Mouse (Mus musculus) heart, embryonic 11.5 days (tissue): ENCODE data around the gene Plcl2. TPM values are rescaled to one million over a fixed set of nuclear protein-coding genes. Genes with fewer than 3 reads are reported as not detected.

Source experiments
- ATAC-seq: fragments of 200-750 bp; cut with Nextera tagmentation; replicated peaks from 2 replicates; pipeline ENCODE4 v1.8.0; 2017; ENCODE audit warnings: moderate library complexity; ENCODE audit not compliant: insufficient number of reproducible peaks, low FRiP score, low TSS enrichment
- H3K27ac ChIP-seq: fragments of 300-500 bp; sonication (generic); 2 replicates; pipeline ENCODE4 v1.5.1; 2014; ENCODE audit warnings: mild to moderate bottlenecking, low read depth, low read length
- H3K27me3 ChIP-seq: fragments of 300-500 bp; sonication (generic); 2 replicates; pipeline ENCODE4 v1.6.1; 2014; ENCODE audit warnings: mild to moderate bottlenecking, low read length, mixed read lengths; ENCODE audit not compliant: control insufficient read depth, insufficient read depth
- H3K36me3 ChIP-seq: fragments of 300-500 bp; sonication (generic); 2 replicates; pipeline ENCODE4 v1.6.1; 2014; ENCODE audit warnings: mild to moderate bottlenecking, low read length, moderate library complexity, mixed read lengths; ENCODE audit not compliant: control insufficient read depth, insufficient read depth
- H3K4me1 ChIP-seq: fragments of 300-500 bp; sonication (generic); 2 replicates; pipeline ENCODE4 v1.6.1; 2014; ENCODE audit warnings: low read length; ENCODE audit not compliant: control insufficient read depth, insufficient read depth
- H3K4me2 ChIP-seq: fragments of 300-500 bp; sonication (generic); 2 replicates; pipeline ENCODE4 v1.6.1; 2014; ENCODE audit warnings: mild to moderate bottlenecking, moderate library complexity
- H3K4me3 ChIP-seq: fragments of 300-500 bp; sonication (generic); 2 replicates; pipeline ENCODE4 v1.5.1; 2014; ENCODE audit warnings: low read depth, low read length
- H3K9ac ChIP-seq: fragments of 300-500 bp; sonication (generic); 2 replicates; pipeline ENCODE4 v1.6.1; 2014; ENCODE audit warnings: mild to moderate bottlenecking, low read depth, low read length, moderate library complexity
- H3K9me3 ChIP-seq: fragments of 300-500 bp; sonication (generic); replicated peaks from 2 replicates; pipeline ENCODE4 v1.6.1; 2016; ENCODE audit warnings: low read length; ENCODE audit not compliant: control insufficient read depth
- WGBS: fragments of 180-500 bp; shearing (Covaris S2); extraction: QIAGEN DNeasy Blood & Tissue Kit; methylation state at CpG from one replicate; pipeline ENCODE4 v1.1.7; 2014; ENCODE audit not compliant: insufficient replicate concordance; 5-methylcytosine and 5-hydroxymethylcytosine counted together
- polyA plus RNA-seq: library from polyadenylated mRNA; unstranded; fragments of >200 nt; fragmentation: Nextera tagmentation; extraction: Ambion mirVana; gene quantifications from 2 replicates; pipeline ENCODE4 v1.2.1, GENCODE M21; 2014

Gene Plcl2
- polyA plus RNA-seq, 1 experiment from 2014 or later = 5.2 TPM

- no peak overlapping the region for H3K9ac ChIP-seq
- H3K9me3 ChIP-seq = peaks cover 6% of the 10 kb centered on the region
- no peak overlapping the region for H3K27ac ChIP-seq
- ATAC-seq = no peak
- peaks cover 4% of the 10 kb centered on the region for H3K4me1 ChIP-seq
- 90% methylated on average over 6 of the region's 6 CpGs for WGBS
- no peaks in the 10 kb centered on the region for H3K36me3 ChIP-seq
- H3K27me3 ChIP-seq = no peaks in the 10 kb centered on the region
- no peak overlapping the region for H3K4me3 ChIP-seq
- H3K4me2 ChIP-seq = no peak overlapping the region
Observed at GRCm38 (mm10) chr17:50648757-50649419, 139.7 kb downstream of the Plcl2 start.

GRCm38 (mm10) chr17:50650535-50651223 lies 141.5 kb downstream of the Plcl2 start:
- Histone ChIP-seq H3K27ac (no peak overlapping the region), H3K4me3 (no peak overlapping the region), H3K9me3 (peaks cover 6% of the 10 kb centered on the region), H3K9ac (no peak overlapping the region), H3K27me3 (no peaks in the 10 kb centered on the region), H3K4me2 (no peak overlapping the region), H3K4me1 (peaks cover 12% of the 10 kb centered on the region), H3K36me3 (no peaks in the 10 kb centered on the region)
- WGBS = 95% methylated on average over 14 of the region's 14 CpGs
- ATAC-seq = no peak

- peaks cover 12% of the 10 kb centered on the region for H3K4me1 ChIP-seq
- WGBS = 34% methylated on average over 5 of the region's 5 CpGs
- peak overlapping the region; percentile 85 for H3K27ac ChIP-seq
- H3K36me3 ChIP-seq = no peaks in the 10 kb centered on the region
- peak; percentile 31; the same call in 1 of the 2 replicates for ATAC-seq
- H3K9me3 ChIP-seq = 0 out of 2 replicates have a peak, but pooled peaks cover 2% of the 10 kb centered on the region
- H3K4me3 ChIP-seq = no peak overlapping the region
- H3K27me3 ChIP-seq = no peaks in the 10 kb centered on the region
- H3K9ac ChIP-seq = no peak overlapping the region
- peak overlapping the region; percentile 24 for H3K4me2 ChIP-seq
Observed at GRCm38 (mm10) chr17:50654741-50655415, 145.7 kb downstream of the Plcl2 start.

- 14% methylated on average over 4 of the region's 4 CpGs for WGBS
- peak; percentile 80 for ATAC-seq
- no peaks in the 10 kb centered on the region for H3K27me3 ChIP-seq
Observed at GRCm38 (mm10) chr17:50655416-50655776, 146.2 kb downstream of the Plcl2 start.

GRCm38 (mm10) chr17:50657321-50657720 lies 148.1 kb downstream of the Plcl2 start:
- no peaks in the 10 kb centered on the region for H3K27me3 ChIP-seq
- 0 out of 2 replicates have a peak, but pooled peaks cover 2% of the 10 kb centered on the region for H3K9me3 ChIP-seq
- H3K27ac ChIP-seq = no peak overlapping the region
- ATAC-seq = no peak
- H3K36me3 ChIP-seq = no peaks in the 10 kb centered on the region
- H3K9ac ChIP-seq = no peak overlapping the region
- no peak overlapping the region for H3K4me3 ChIP-seq
- no peak overlapping the region for H3K4me2 ChIP-seq
- H3K4me1 ChIP-seq = peaks cover 12% of the 10 kb centered on the region

More at GRCm38 (mm10) chr17:50655416-50655776, 146.2 kb downstream of the Plcl2 start:
- no peak overlapping the region for H3K9ac ChIP-seq
- peaks cover 12% of the 10 kb centered on the region for H3K4me1 ChIP-seq
- no peak overlapping the region for H3K4me3 ChIP-seq
- 0 out of 2 replicates have a peak, but pooled peaks cover 2% of the 10 kb centered on the region for H3K9me3 ChIP-seq
- H3K4me2 ChIP-seq = peak overlapping the region; percentile 14; the same call in 1 of the 2 replicates
- H3K27ac ChIP-seq = peak overlapping the region; percentile 85
- no peaks in the 10 kb centered on the region for H3K36me3 ChIP-seq

GRCm38 (mm10) chr17:50658901-50659300 lies 149.7 kb downstream of the Plcl2 start:
- Histone ChIP-seq H3K27me3 (no peaks in the 10 kb centered on the region), H3K4me2 (no peak overlapping the region)

GRCm38 (mm10) chr17:50667596-50667995 lies 158.4 kb downstream of the Plcl2 start:
- 83% methylated on average over 9 of the region's 9 CpGs for WGBS
- Histone ChIP-seq H3K36me3 (peaks cover 3% of the 10 kb centered on the region; the same call in 1 of the 2 replicates), H3K27ac (no peak overlapping the region), H3K4me3 (no peak overlapping the region), H3K4me1 (no peaks in the 10 kb centered on the region), H3K4me2 (no peak overlapping the region), H3K9ac (no peak overlapping the region), H3K27me3 (no peaks in the 10 kb centered on the region), H3K9me3 (peaks cover 6% of the 10 kb centered on the region; the same call in 1 of the 2 replicates)
- no peak for ATAC-seq

More at GRCm38 (mm10) chr17:50658901-50659300, 149.7 kb downstream of the Plcl2 start:
- no peak for ATAC-seq
- Histone ChIP-seq H3K27ac (no peak overlapping the region), H3K9me3 (0 out of 2 replicates have a peak, but pooled peaks cover 2% of the 10 kb centered on the region), H3K36me3 (no peaks in the 10 kb centered on the region), H3K4me3 (no peak overlapping the region), H3K4me1 (peaks cover 12% of the 10 kb centered on the region), H3K9ac (no peak overlapping the region)
- 92% methylated on average over 8 of the region's 8 CpGs for WGBS

GRCm38 (mm10) chr17:50668681-50669208 lies 159.5 kb downstream of the Plcl2 start:
- 82% methylated on average over 4 of the region's 4 CpGs for WGBS
- Histone ChIP-seq H3K4me1 (no peaks in the 10 kb centered on the region), H3K36me3 (peaks cover 3% of the 10 kb centered on the region; the same call in 1 of the 2 replicates), H3K9me3 (peaks cover 6% of the 10 kb centered on the region; the same call in 1 of the 2 replicates), H3K9ac (no peak overlapping the region), H3K4me2 (no peak overlapping the region), H3K4me3 (no peak overlapping the region), H3K27me3 (no peaks in the 10 kb centered on the region), H3K27ac (no peak overlapping the region)
- no peak for ATAC-seq
